Mouse (Mus musculus) liver, adult 2 months (tissue): ENCODE results near the gene 4930402K13Rik.

Experiments
- CTCF ChIP-seq: fragments of 200-500 bp; IDR thresholded peaks from 2 replicates; pipeline ENCODE4 v1.5.1; 2011; ENCODE audit warnings: low read depth, low read length, control low read depth
- POLR2A ChIP-seq: fragments of 200-500 bp; IDR thresholded peaks from 2 replicates; pipeline ENCODE4 v1.6.1; 2011; ENCODE audit warnings: low read length, control low read depth; ENCODE audit not compliant: insufficient read depth; ENCODE audit errors: extremely low read depth

- TF ChIP-seq POLR2A: no peak
- no peak for TF ChIP-seq CTCF
Observed at GRCm38 (mm10) chrX:9128317-9128831, 24.0 kb downstream of the 4930402K13Rik start.
